Mouse (Mus musculus) heart, embryonic 10.5 days (tissue): ENCODE results near the gene Rem1. TPM values are rescaled to one million over a fixed set of nuclear protein-coding genes. Genes with fewer than 3 reads are reported as not detected.

ENCODE experiments used
- DNase-seq: peaks from one replicate; pipeline ENCODE4 v3.0.0-alpha.2; 2017; ENCODE audit warnings: low spot score
- H3K27ac ChIP-seq: fragments of 300-500 bp; sonication (generic); 2 replicates; pipeline ENCODE4 v1.5.1; 2016; ENCODE audit warnings: mild to moderate bottlenecking
- H3K27me3 ChIP-seq: fragments of 300-500 bp; sonication (generic); 2 replicates; pipeline ENCODE4 v1.6.1; 2016; ENCODE audit warnings: mild to moderate bottlenecking; ENCODE audit not compliant: poor library complexity, insufficient read depth, severe bottlenecking
- H3K36me3 ChIP-seq: fragments of 300-500 bp; sonication (generic); 2 replicates; pipeline ENCODE4 v1.6.1; 2016; ENCODE audit warnings: mild to moderate bottlenecking, moderate library complexity
- H3K4me1 ChIP-seq: fragments of 300-500 bp; sonication (generic); 2 replicates; pipeline ENCODE4 v1.6.1; 2016; ENCODE audit warnings: mild to moderate bottlenecking
- H3K4me3 ChIP-seq: fragments of 300-500 bp; sonication (generic); 2 replicates; pipeline ENCODE4 v1.5.1; 2016; ENCODE audit warnings: mild to moderate bottlenecking, moderate library complexity
- H3K9me3 ChIP-seq: fragments of 300-500 bp; sonication (generic); 2 replicates; pipeline ENCODE4 v1.6.1; 2016; ENCODE audit warnings: mild to moderate bottlenecking, moderate library complexity
- WGBS: fragments of 180-500 bp; shearing (Covaris S2); methylation state at CpG from one replicate; pipeline ENCODE4 v1.1.7; 2016; 5-methylcytosine and 5-hydroxymethylcytosine counted together
- polyA plus RNA-seq: library from polyadenylated mRNA; unstranded; fragments of >200 nt; fragmentation: Nextera tagmentation; extraction: Ambion mirVana; gene quantifications from 2 replicates; pipeline ENCODE4 v1.2.1, GENCODE M21; 2016

Rem1 gene
- polyA plus RNA-seq, 1 experiment from 2014 or later = 4.9 TPM

DNA sequence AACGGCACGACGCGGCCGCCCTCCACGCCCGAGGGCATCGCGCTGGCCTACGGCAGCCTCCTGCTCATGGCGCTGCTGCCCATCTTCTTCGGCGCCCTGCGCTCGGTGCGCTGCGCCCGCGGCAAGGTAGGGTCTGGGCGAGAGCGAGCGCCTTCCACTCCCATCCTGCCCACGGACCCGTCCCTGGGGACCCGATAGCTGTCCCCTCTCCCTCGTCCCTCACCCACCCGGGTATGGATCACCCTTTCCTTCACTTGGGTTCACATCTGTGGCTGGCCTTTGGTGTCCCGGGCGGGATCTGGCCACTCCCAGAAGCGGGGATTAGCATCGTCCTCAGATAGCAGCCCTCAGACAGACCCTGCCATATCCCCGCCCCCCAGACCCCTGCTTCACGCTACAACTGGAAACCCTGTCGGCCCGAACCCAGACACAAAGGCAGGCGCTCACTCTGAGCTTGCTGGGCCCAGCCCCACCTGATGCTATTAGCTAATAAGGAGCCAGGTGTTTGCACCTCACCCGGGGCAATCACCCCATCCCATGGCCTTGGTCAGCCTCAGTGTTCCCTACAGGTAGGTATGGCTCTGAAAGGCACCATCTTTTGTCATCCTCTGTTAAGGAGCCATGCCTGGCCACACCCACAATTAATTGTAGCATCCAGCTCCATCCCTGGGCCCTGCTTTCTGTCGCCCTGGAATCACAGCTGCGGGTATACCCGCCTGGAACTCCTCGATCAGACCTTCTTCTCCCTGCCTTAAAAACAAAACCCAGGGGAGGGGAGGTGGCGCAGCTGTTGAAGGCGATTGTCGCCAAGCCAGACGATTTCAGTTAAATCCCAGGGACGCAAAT, 43.1 kb downstream of the Rem1 start:
- Histone ChIP-seq H3K27me3 (no peaks in the 10 kb centered on the region; the same call in 1 of the 2 replicates), H3K9me3 (no peaks in the 10 kb centered on the region), H3K36me3 (peaks cover 21% of the 10 kb centered on the region), H3K4me1 (peaks cover 39% of the 10 kb centered on the region), H3K4me3 (peak overlapping the region; percentile 99), H3K27ac (peak overlapping the region; percentile 96)
- WGBS = 1% methylated on average over 46 of the region's 46 CpGs
- DNase-seq = peak; percentile 84

DNA sequence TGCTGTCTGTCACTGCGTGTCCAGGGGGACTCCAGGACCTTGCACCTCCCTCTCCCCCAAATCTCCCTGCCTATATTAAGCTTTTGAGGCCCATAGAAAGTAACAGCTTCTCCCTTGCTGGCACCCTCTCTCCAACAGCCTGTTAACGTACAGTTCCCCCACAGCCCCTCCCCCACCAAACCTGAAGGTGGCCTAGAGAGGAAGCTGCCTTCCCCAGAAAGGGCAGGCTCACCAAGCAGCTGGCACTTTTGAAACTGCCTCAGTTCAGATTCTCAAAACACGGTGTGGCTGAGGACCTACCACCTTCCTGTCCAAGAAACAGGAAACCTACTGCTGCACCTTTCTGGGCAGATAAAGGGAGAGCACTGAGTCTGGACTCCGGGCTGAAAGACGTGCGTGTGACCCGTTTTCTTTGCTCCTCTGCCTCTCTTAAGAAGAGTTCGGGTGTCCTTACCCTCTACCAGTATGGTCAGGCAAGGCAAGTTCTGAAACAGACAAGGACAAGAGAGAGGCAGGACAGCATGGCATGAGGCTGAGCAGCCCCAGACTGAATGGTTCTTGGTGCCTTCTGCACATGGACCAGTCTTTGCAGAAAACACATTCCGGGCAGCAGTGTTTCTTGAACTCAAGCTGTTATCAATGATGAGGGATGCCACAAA, 44.4 kb downstream of the Rem1 start:
- H3K9me3 ChIP-seq = no peaks in the 10 kb centered on the region
- DNase-seq = no peak
- peaks cover 44% of the 10 kb centered on the region for H3K4me1 ChIP-seq
- WGBS = 55% methylated on average over 9 of the region's 9 CpGs
- peak overlapping the region; percentile 96 for H3K27ac ChIP-seq
- H3K36me3 ChIP-seq = peaks cover 34% of the 10 kb centered on the region
- no peaks in the 10 kb centered on the region; the same call in 1 of the 2 replicates for H3K27me3 ChIP-seq
- H3K4me3 ChIP-seq = peak overlapping the region; percentile 99

DNA sequence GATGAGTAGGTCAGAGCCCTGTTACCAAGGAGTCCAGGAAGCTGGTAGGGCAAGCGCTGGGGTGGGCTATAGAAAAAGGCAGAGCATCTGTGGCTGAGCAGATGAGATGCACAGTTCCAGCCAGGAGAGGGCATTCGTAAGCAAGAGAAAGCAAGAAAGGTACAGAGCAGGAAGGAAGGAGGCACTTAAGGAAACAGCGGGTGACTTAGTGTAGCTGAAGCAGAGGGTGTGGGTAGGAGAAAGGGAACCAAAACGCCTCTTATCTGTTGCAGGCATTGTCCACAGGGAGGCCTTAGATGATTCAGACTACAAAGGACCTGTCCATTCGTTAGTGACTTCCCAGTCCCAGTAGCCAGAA, 44.9 kb downstream of the Rem1 start:
- Histone ChIP-seq H3K9me3 (no peaks in the 10 kb centered on the region), H3K4me3 (peak overlapping the region; percentile 99), H3K27me3 (no peaks in the 10 kb centered on the region; the same call in 1 of the 2 replicates), H3K4me1 (peaks cover 44% of the 10 kb centered on the region), H3K27ac (0 out of 2 replicates have a peak overlapping the region, but pooled peaks have one; percentile 96), H3K36me3 (peaks cover 39% of the 10 kb centered on the region)
- 31% methylated on average over 5 of the region's 5 CpGs for WGBS
- DNase-seq = no peak

DNA sequence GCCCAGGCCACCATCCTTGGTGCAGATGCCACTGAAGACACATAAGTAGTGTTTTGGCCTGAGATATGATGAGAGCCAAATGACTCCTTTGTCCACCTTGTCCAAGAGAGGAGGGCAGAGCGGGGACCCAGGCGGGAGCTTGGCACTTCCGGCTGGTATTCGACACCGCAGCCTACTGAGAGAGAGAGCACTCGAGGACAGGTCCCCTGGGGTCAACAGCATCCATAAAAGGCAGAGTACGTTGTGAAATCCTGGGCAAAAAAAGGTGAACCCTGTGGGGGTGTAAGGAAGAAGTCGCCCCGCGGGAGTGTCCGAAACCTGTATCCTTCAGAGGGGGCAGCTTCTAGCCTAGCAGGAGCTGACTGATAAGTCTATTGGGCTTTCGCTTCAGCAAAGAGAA, 45.4 kb downstream of the Rem1 start:
- no peak for DNase-seq
- WGBS = 85% methylated on average over 12 of the region's 12 CpGs
- Histone ChIP-seq H3K27me3 (no peaks in the 10 kb centered on the region; the same call in 1 of the 2 replicates), H3K4me1 (peaks cover 44% of the 10 kb centered on the region), H3K9me3 (no peaks in the 10 kb centered on the region), H3K27ac (no peak overlapping the region), H3K4me3 (peak overlapping the region; percentile 99; the same call in 1 of the 2 replicates), H3K36me3 (peaks cover 44% of the 10 kb centered on the region)

DNA sequence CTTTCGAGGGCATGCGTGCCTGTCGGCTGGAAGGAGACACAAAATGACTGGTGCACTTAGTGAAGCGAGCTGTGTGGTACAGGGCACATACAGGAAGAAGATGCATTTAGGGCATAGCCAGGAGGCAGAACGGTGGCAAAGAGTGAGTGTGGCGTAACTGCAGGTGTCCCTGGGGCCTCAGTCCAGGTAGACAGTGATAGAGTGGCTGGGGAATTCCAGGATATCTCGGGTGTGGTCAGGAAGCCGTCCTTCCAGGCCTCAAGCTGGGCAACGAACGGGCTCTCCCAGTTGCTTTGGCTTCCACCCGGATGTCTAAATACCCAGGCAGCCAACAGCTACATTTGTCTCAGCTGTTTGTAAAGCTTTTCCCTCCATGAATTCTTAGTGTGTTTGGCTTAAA, 47.4 kb downstream of the Rem1 start:
- H3K36me3 ChIP-seq = peaks cover 62% of the 10 kb centered on the region
- no peaks in the 10 kb centered on the region for H3K9me3 ChIP-seq
- H3K27ac ChIP-seq = no peak overlapping the region
- 81% methylated on average over 11 of the region's 11 CpGs for whole genome bisulfite sequencing
- DNase-seq = no peak
- no peaks in the 10 kb centered on the region for H3K27me3 ChIP-seq
- H3K4me1 ChIP-seq = peaks cover 44% of the 10 kb centered on the region
- no peak overlapping the region for H3K4me3 ChIP-seq

DNA sequence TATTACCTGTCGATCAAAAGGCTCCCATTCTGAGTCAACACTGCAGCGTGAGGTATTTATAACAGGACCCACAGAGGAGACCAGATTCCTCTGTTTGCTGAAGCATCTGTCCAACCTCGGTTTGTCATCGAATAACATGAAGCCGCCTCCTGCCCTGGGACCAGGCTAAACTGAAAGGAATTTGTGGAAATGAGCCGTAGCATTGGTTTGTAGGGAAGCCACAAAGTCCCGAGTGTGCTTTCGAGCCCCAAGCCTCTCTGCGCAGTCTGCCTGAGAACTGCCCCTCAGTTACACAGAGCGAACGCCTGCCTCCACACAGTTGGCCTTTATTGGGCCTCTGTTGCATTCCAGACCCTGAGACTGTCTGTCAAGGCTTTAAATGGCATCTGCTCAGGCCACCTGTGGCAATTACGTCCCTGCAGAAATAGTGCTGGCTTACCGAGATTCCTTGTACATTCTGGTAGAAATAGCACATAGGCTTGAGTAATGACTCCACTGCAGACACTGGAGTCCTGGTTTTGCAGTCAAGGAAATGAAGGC, 48.6 kb downstream of the Rem1 start:
- H3K4me1 ChIP-seq = peaks cover 48% of the 10 kb centered on the region
- no peak overlapping the region for H3K27ac ChIP-seq
- 85% methylated on average over 13 of the region's 13 CpGs for WGBS
- H3K9me3 ChIP-seq = no peaks in the 10 kb centered on the region
- H3K4me3 ChIP-seq = no peak overlapping the region
- peaks cover 74% of the 10 kb centered on the region for H3K36me3 ChIP-seq
- DNase-seq = no peak
- H3K27me3 ChIP-seq = no peaks in the 10 kb centered on the region

DNA sequence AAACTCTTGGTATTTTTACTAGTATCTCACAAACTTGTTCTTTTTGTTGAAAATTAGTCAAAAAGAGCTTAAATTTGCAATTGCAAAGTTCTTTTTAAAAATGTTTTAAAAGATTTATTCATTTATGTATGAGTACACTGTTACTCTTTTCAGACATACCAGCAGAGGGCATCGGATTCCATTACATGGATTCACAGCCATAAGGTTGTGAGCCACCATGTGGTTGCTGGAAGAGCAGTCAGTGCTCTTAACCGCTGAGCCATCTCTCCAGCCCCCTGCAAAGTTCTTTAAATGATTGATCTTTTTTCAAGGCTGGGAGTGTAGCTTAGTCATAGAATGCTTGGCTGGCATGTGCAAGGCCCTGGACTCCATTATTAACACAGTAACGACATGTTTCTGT, 51.6 kb downstream of the Rem1 start:
- no peak for DNase-seq
- Histone ChIP-seq H3K4me3 (no peak overlapping the region), H3K4me1 (peaks cover 23% of the 10 kb centered on the region; the same call in 1 of the 2 replicates), H3K9me3 (no peaks in the 10 kb centered on the region), H3K36me3 (peaks cover 91% of the 10 kb centered on the region), H3K27me3 (no peaks in the 10 kb centered on the region), H3K27ac (no peak overlapping the region)
- 66% methylated on average over 3 of the region's 3 CpGs for WGBS

DNA sequence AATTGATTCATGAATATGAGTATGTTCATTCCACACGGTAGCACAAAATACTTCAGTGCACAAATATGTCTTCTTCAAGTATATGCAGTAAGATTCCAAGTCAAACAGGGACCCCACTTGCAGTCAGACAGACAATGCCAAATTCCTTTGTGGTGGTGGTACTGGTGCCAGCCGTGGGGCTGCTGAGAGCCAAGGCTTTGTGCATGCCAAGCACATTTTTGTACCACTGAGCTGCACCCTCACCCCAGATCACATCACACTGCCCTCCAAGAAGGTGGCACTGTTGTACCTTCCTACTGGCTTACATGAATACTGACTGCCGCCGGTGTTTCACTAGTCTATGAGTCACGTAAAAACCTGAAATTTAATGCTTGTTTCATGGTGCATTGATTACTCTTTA, 52.2 kb downstream of the Rem1 start:
- H3K9me3 ChIP-seq = no peaks in the 10 kb centered on the region
- 89% methylated on average over 5 of the region's 5 CpGs for WGBS
- no peak overlapping the region for H3K27ac ChIP-seq
- H3K36me3 ChIP-seq = peaks cover 97% of the 10 kb centered on the region
- no peaks in the 10 kb centered on the region for H3K27me3 ChIP-seq
- H3K4me3 ChIP-seq = no peak overlapping the region
- no peak for DNase-seq
- H3K4me1 ChIP-seq = peaks cover 22% of the 10 kb centered on the region; the same call in 1 of the 2 replicates

DNA sequence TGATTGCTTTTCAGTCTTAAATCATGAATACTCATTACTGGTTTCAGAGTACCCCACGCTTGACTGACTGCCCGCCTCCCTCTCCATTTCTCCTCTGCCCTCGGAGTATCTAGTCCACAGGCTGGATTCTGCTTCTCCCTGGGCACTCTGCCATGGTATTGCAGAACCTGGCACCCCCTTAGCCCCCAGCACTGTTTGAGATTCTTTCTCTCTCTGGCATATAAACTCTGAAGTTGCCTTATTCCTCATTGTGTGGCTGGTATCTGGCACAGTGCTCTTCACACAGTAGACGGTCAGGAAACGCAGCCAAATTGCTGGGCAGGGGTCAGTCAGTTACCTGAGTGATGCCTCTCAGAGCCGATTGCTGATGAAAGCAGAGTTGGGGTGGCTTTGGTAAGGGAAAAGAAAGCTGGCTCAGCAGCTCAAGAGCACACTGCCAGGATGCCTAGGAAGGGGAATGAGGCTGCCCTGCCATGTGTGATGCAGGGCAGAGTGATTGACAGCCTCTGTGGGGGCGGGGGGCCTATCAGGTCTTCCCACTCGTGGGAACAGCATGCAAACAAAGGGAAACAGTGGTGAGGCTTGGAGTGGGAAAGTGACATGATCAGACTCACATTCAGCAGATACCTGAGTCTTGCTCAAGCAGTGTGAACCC, 53.1 kb downstream of the Rem1 start:
- H3K9me3 ChIP-seq = no peaks in the 10 kb centered on the region
- peaks cover 18% of the 10 kb centered on the region; the same call in 1 of the 2 replicates for H3K4me1 ChIP-seq
- no peaks in the 10 kb centered on the region for H3K27me3 ChIP-seq
- no peak overlapping the region; the same call in 1 of the 2 replicates for H3K27ac ChIP-seq
- no peak overlapping the region for H3K4me3 ChIP-seq
- WGBS = 83% methylated on average over 8 of the region's 8 CpGs
- H3K36me3 ChIP-seq = peaks cover 98% of the 10 kb centered on the region
- no peak for DNase-seq

DNA sequence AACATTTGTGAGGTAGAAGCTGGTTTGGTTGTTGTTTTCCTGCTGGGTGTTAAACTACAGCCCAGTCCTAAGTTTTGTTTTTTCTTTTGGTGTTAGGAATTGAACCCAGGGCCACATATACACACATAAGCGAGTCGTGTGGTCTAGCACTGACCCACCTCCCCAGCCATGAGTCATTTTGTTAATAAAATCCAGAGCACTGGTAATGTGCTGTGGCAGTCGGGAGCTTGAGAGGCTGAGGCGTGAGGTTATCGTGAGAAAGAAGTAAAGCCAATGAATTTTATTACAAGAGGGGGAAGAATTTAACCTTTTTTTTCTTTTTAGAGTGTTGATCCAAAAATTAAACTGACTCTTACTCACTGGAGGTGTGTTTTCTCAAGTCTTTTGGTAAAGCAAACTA, 56.3 kb downstream of the Rem1 start:
- H3K36me3 ChIP-seq = peaks cover 98% of the 10 kb centered on the region
- no peak overlapping the region for H3K27ac ChIP-seq
- 91% methylated on average over 5 of the region's 5 CpGs for WGBS
- no peaks in the 10 kb centered on the region for H3K27me3 ChIP-seq
- DNase-seq = no peak
- H3K9me3 ChIP-seq = peaks cover 3% of the 10 kb centered on the region; the same call in 1 of the 2 replicates
- H3K4me3 ChIP-seq = no peak overlapping the region
- peaks cover 20% of the 10 kb centered on the region for H3K4me1 ChIP-seq
